Mouse (Mus musculus) monocyte, adult 2 months (primary cell): Measurements from ENCODE around the gene Slc6a9.

ENCODE experiments used
- DNase-seq, 2 experiments: peaks; one replicate each; pipeline ENCODE4 v3.0.0; 2022; ENCODE audit warnings: low spot score in 2 of 2, low read depth in 1 of 2

Gene Slc6a9

DNA sequence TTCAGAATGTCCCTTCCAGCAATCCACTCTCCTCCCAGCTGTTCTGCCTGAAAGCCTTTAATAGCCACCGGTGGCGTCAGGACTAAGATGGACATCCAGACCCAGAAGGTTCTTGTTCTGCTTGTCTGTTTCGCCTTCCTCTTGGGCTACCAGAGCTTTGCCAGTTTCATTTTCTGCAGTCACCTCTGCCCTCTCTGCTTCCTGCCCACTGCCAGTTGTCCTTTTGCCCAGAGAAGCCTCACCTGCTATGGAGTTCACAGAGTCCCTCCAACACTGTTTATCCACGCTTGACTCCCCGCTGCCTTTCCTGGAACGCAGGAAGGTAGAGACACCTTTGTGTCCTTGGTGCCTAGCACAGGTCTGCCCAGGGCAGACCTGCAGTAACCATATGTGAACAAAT is 5.1 kb downstream of the Slc6a9 start:
- no peak for DNase-seq

DNA sequence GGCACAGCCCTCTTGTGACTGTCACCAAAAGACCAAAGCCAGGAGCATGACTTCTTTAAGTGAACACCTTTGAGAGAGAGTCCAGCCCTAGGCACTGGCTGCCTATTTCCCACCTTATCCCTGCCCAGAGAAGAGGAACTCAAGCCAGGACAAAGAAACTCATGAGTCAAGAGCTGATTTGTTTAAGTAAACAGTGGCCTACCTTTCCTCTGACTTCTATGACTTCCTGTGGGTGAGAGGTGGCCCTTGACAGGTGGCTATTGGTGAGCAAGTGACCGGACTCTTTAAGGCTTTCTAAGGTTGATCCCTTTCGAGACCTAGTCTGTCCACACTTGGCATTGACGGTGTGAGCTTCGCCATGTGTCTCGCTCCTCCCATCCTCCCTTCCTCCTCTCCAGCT is 6.5 kb downstream of the Slc6a9 start:
- DNase-seq, result no peak

DNA sequence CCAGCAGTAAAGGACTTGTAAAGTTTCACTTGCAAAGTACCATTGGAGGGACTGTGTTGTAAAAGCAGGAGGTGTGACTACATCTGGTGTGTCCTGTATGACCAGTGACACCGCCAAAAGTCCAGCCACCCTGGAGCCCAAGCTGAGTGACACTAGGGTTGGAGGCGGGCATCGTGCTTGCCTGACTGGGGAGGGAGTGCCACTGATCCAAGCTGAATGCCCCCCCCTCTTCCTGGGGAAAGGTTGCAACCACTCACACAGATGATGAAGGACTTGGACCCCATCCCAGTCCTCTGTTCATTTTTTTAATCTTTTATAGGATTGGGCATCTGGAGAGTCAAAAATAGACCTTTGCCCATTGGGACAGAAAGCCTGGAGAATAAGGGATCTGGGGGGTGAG is 7.3 kb downstream of the Slc6a9 start:
- no peak for DNase-seq

DNA sequence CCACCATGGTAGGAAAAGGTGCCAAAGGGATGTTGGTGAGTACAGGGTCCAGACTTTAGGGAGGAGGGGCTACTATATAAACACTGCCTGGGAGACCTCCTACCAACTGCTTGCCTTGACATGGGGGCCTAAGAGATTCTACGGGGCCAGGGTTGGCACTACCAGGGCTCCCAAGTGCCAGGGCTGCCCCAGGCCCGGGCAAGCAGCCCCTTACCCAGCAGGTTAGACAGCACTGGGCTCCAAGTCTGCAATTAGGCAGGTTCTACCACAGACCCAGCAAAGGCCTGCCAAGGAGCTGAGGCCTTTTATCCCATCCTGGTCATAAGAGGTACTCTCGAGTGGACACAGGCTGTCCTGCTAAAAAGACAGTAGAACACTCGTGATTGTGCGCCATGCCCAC is 8.8 kb downstream of the Slc6a9 start:
- DNase-seq, result no peak

DNA sequence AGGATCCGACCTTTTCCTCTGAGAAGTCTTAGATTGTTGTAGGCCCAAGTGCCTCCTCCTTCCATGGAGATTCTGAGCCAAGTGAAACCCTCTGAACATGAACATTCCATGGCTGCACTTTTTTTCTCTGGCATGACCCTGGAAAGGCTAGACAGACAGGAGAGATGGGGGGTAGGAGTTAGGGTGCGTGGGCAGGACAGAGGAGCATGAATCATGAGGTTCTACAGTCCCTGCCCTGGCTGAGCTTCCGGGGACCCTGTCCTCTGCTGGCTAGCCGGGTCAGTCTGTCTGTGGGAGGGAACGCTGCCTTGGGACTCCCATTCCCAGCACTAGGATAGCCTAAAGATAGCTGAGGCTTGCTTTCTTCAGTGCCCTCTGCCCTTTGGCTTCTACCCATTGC is 10.2 kb downstream of the Slc6a9 start:
- no peak for DNase-seq

DNA sequence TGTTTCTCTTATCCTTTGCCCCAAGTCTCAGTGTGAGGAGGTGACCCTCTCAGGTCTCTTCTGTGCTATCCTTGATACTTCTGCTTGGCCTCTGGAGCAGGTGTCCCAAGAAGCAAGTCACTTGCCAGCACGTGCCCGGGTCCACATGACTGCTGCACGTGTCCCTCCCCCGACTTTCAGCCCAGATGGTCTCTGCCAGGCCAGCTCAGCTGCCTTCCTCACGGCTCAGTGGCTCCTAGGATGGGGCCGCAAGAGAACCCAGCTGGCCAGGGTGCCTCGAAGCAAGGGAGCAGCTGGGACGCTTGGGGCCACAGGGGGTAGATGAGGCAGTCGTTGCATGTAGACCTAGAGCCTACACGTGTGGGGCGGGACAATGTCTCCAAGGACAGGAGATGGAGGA is 11.0 kb downstream of the Slc6a9 start:
- DNase-seq, result no peak

DNA sequence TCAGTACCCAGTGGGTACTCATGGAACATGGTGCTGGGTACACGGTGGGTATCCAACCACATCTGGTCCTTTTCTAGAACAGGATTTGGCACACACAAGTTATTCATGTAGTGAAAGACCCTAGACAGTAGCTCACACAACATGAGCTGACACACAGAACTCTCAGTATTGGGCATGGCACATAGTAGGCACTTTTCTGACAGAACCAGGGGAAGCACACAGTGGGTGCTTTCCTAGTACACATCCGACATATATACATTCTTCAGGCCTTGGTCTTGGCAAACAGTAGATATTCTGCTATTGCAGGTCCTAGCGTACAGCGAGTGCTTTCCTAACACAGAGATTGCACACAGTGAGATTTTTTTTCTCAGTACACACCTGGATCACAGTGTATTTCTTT is 12.0 kb downstream of the Slc6a9 start:
- DNase-seq, result no peak

DNA sequence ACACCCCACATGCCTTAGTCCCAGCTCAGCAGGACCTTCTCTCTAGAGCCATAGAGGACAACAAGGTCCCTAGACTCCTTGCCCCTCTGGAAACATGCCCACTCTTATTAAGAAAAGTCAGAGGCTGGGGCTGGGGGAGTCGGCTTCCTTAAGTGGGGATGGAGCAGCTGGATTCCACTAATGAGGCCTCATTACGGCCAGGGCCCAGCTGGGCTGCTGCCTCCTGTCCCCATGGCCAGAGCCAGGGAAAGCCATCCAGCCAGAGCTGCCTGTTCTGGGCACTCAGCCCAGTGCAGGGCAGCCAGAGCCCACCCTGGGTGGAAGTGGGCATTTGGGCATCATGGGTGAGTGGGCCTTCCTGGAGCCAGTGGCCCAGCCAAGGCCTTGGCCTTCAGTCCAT is 12.7 kb downstream of the Slc6a9 start:
- DNase-seq, result no peak

DNA sequence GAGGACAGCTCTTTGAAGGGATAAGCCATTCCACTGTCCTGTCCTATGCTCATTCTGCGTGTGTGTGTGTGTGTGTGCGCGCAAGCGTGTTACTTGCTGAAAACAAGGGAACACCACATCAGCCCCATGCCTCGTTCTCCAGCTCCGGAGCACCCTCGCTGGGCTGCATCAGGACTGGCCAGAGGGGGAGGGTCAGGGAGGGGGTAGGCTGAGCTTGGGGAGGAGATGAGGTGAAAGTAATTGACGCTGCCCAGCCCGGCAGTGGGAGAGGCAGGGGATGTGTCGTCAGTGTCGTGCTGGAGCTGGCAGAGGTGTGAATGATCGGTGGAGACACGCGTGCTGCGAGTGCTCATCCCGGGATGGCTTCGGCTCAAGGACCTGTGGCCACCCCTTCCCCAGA is 14.8 kb downstream of the Slc6a9 start:
- no peak for DNase-seq

DNA sequence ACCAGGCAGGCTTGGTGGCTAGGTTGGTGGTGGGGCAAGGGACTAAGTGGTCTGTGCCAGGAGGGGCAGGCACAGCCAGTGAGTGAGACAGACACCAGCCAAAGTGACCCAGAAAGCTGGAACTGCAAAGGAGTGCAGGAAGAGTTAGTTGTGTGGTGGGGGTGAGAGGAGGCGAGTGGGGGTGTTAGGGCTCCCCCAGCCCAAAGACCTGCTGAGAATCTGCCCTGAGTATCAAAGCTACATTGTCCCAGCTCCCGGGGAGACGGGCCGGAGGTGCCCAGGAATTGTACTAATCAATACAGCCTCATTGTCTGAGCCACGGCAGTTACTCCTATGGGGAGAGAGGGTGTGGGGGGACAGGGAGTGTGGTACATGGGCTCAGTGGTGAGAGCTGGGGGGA is 15.2 kb downstream of the Slc6a9 start:
- DNase-seq, result no peak

DNA sequence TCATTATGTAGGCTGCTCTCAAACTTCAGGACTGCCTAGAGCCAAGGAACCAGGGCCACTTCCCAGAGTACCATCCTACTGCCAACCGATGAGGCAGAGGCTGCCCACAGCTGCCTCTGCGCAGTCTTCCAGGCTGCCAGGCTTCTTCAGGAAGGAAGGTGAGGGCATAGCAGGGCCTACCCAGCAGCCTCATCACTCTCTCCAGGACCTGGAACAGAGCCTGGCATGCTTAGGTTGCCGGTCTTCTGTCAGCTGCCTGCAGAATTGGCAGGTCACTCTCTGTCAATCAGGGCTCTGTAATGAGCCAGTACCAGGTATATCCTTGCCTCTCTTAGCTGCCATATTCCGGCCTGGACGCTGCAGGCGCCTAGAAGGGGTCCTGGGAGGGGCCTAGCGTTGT is 15.9 kb downstream of the Slc6a9 start:
- DNase-seq, result no peak

DNA sequence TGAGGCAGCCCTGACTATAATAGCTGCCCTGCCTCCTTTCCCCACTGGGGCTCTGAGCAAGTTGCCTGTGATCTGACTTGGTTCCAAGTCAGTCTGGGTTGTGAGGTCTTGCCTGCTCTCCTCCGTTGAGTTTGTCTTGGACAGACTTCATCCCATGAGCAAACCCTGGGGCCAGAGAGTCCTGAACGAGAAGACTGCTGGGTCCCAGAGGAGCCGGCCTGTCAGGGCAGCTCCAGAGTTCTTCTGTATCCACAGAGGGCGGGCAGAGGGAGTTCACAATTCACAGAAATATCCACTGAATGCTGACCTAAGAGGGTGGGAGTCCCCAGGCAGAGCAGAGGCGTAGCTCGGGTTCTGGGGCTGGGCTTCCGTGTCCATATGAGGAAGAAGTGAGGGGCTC is 16.6 kb downstream of the Slc6a9 start:
- DNase-seq, result no peak

DNA sequence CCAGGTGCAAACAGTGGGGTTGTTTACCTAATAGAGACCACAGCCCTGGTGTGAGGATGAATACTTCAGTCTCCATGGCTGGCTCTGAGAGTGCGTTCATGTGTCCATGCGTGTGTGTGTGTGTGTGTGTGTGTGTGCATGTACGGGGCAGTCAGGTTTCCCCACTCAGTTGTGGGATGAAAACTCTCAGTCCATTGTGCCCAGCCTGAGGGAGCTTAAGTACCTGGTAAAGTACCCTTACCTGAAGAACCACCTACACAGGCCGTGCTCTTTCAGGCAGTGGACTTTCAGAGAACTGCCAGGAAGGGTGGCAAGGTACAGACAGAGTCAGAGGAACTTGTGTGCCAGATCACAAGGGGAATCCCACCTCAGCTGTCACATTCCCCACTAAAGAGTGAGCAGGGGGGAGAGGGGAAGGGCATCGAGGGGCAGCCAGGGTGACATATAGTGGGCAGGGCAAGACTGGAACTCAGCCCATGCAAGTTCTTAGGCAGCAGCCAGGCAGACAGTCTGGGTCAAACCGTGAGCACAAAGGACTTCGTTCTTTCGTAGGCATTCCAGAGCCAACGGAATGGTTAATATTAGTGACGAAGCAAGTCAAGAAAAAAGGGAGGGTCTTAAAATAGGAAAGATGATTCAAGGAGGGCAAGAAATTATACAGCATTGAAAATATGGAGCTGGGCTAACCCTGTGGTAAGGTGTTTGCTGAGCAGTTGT is 18.0 kb downstream of the Slc6a9 start:
- DNase-seq, result no peak

DNA sequence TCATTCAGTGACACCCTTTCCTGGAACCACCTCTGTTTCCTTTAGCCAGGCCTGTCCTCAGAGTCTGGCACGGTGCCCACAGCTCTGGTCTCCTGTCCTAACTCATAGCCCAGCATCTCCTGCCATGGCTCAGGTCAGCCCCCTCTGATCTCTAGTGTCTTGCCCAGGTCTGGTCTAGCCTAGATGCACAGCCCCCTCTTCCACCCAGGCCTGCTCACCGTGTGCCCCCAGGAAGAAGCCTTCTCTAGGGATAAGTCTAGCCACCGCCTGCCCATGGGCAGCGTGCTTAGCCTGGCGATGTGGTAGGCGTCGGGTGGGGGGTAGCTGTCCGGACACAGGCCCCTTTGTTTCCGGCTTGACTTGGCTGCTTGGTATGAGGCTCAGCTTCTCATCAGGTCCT is 20.8 kb downstream of the Slc6a9 start:
- no peak for DNase-seq

DNA sequence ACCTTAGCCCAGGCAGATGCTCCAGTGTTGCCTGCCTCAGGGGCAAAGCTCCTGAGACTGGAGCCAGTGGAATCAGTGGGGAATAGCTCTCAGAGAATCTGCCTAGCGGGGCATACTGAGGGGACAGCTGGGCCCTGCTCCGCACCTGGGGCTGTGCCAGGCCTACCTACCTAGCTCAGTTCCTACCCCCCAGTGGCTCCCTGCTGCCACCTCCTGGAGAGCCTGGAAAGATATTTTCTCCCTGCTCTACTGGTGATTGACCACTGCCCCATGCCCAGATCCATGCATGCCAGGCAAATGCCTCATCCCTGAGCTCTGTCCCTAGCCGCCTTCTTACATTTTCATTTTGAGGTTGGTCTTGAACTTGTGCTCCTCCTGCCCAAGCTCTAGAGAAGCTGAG is 24.5 kb downstream of the Slc6a9 start:
- DNase-seq, result no peak

DNA sequence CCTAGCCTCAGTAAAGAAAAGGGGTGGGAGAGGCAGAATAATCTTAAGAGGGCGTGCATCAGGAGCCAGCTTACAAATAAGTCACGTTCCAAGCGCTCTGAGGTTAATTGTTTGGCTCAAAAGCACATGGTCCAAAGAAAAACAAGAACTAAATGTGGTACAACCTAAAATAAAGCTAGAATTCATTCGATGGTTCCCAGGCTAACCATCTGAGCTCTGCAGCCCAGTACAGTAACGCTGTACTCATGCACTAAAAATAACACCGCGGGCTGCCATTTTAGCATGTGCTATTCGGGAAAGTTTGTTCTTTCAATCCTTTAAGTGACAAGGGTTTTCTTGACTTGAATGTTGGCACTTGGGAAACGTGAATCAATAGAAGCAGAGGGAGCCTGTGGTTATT is 26.3 kb downstream of the Slc6a9 start:
- DNase-seq, result no peak

DNA sequence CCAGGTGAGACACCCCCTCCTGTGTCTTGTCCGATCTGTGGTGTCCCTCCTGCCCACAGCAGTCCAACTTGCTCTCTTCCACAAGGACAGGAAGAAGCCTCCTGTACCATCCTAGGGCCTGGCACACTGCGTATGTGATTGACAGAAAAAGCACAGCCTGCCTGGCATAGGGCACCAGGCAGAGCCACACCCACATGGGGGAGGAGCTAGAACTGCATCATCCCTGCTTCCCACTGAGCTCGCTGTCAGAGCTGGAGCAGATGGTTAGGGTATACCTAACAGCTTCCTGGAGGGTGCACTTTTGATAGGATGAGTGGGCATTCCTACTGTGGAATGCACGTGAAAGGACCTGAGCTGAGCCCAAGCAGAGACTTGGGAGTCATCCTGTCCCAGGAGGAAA is 28.5 kb downstream of the Slc6a9 start:
- peak in 1 of 2 experiments; percentile 18 for DNase-seq

DNA sequence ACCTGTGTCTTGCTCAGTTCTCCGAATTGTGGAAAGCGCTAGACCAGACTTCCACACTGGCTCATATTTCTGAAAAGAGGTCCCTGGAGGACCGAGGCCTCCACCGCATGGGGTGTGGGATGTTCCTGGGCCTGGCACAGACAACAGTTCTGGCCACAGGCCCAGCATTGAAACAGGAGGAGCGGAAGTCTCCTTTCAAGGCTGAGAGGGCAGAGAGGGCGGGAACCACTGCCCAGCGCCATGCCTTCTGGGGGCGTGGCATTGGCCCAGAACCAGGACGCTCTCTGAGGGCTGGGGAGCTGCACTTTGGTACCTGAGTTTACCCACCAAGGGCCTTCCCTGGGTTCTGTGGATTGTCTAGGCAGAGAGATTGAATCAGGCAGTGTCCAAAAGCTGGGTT is 31.8 kb downstream of the Slc6a9 start:
- DNase-seq, result peak in 1 of 2 experiments; percentile 16

DNA sequence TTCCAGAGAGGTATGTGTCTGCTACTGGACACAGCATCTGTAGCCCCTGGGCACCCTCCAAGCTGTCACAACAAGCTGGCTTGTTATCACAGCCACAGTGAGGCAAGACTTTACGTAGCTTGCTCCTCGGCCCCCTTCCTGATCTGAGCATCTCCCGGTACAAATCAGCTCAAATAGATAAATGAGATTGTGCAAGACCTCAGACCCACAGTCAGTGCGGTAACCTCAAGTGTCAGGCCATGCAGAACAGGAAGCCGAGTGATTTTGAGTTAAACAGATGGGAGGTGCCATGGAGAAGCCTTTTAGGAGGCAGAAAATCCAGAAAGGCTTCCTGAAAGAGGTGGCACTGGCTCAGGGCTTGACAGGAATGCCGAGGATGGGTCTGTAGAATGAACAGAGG is 32.7 kb downstream of the Slc6a9 start:
- DNase-seq, result no peak

DNA sequence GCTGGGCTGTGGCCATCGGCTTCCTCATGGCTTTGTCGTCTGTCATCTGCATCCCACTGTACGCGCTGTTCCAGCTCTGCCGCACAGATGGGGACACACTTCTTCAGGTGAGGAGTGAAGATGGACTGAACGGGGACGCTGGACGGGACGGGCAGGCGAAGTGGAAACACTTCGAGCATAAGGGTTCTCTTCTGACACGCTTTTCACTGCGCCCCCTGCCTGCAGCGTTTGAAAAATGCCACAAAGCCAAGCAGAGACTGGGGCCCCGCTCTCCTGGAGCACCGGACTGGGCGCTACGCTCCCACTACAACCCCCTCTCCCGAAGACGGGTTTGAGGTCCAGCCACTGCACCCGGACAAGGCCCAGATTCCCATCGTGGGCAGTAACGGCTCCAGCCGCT is 33.5 kb downstream of the Slc6a9 start:
- DNase-seq, result peak in 1 of 2 experiments; percentile 43

DNA sequence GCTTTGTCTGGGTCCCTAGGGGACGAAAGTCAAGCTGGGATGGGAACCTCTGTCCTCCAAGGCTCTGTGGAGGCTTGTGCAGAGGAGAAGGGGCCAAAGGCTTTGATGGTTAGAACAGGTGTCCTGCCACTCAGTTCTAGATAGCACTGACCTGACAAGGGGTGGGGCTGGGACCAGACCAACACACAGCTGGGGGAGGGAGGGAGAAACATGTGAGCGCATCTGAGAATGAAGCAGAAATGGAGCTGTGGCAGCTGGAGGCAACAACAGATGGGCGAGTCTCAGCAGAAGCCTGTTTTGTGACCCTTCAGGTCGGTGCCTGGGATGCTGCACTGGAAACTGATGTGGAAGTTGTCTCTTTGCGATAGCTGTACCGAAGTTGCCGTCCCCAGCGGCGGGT is 35.0 kb downstream of the Slc6a9 start:
- DNase-seq, result no peak

DNA sequence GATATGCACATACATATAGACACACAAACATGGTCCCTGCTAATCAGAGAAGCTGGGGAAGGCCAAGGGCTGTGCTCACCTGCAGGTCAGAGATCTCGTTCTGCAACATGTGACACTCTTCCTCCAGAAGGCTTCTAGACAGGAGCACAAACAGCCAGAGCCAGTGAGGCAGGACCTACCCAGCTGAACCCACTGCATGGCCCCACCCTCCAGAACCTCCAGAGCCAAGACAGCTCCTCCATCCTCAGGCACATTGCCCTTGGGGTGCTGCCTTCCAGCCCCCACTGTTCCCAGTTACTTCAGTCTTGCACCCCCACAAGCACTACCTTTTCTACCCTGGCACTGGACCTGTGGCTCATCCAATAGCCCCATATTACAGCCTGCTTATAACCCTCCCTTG is 36.1 kb downstream of the Slc6a9 start:
- DNase-seq, result no peak

DNA sequence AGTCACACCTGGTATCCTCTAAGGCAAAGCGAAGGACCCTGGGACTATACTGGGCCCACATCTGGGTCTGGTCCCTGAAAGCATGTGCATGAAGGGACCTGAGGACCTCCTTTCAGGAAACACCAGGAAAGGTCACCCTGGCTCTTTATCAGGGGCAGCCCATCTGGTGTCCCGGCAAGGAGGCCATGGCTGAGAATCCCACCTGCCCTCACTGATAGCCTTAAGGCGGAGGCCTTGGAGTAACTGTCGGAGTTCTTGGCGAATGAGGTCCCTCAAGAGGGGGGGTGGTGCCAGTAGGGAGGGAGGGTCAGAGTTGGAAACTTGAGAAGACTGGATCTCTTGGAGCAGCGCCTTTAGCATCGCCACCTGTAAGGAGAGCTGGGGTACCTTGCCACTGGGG is 37.5 kb downstream of the Slc6a9 start:
- DNase-seq, result no peak

DNA sequence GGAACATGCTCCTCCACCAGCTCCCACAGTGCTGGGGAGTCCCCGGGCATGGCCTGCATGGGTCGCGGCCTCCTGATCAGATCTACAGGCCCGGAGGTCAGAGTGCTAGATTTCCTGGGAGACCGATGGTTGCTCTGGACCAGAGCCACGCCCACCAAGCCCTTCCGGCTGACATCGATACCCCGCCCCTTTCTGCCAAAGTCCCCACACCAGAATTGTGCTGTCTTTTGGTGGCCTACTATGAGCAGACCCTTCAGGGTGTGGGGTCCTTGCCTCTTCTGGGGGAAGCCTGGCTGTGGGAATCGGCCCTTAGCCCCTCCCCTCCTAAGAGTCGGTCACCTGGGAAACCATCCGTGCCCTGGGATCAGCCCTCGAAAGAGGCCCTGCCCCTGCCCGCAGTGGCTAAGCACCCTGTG is 38.2 kb downstream of the Slc6a9 start, which contains the start of gene Ccdc24:
Ccdc24 (minus strand) TSS at position 87 of the 416 bp plus-strand sequence.
- no peak for DNase-seq
